Mouse (Mus musculus) thymus, adult 2 months (tissue): ENCODE measurements at regions not wholly inside any gene's neighbourhood (a gene's known extent, or its start where the extent isn't known, plus 50 kb on each side); places are given as distances from the start of the nearest gene placed in this dataset.

Source experiments
- DNase-seq: peaks from one replicate; pipeline ENCODE4 v3.0.0; 2021
- H3K27ac ChIP-seq: fragments of 200-500 bp; 2 replicates; pipeline ENCODE4 v1.5.1; 2012; ENCODE audit warnings: low read length, control low read depth; ENCODE audit not compliant: control insufficient read depth, insufficient read depth
- H3K27me3 ChIP-seq: fragments of 200-500 bp; 2 replicates; pipeline ENCODE4 v1.6.1; 2012; ENCODE audit warnings: mild to moderate bottlenecking, low read length, moderate library complexity, mixed read lengths; ENCODE audit not compliant: control insufficient read depth, insufficient read depth
- H3K36me3 ChIP-seq: fragments of 200-500 bp; 2 replicates; pipeline ENCODE4 v1.6.1; 2012; ENCODE audit warnings: mild to moderate bottlenecking, low read length, moderate library complexity; ENCODE audit not compliant: control insufficient read depth, insufficient read depth
- H3K4me1 ChIP-seq: fragments of 200-500 bp; replicated peaks from 2 replicates; pipeline ENCODE4 v1.6.1; 2012; ENCODE audit warnings: low read length; ENCODE audit not compliant: control insufficient read depth, insufficient read depth
- H3K4me3 ChIP-seq: fragments of 200-500 bp; 2 replicates; pipeline ENCODE4 v1.5.1; 2012; ENCODE audit warnings: mild to moderate bottlenecking, low read length, control low read depth, moderate library complexity; ENCODE audit not compliant: control insufficient read depth, insufficient read depth
- CTCF ChIP-seq: fragments of 200-500 bp; IDR thresholded peaks from 2 replicates; pipeline ENCODE4 v1.5.1; 2012; ENCODE audit warnings: mild to moderate bottlenecking, control low read depth, low read length, moderate library complexity, borderline replicate concordance; ENCODE audit not compliant: control insufficient read depth, poor library complexity, insufficient read depth; ENCODE audit errors: extremely low read depth
- POLR2A ChIP-seq: fragments of 200-500 bp; IDR thresholded peaks from 2 replicates; pipeline ENCODE4 v1.6.1; 2012; ENCODE audit warnings: mild to moderate bottlenecking, low read length, control low read depth, moderate library complexity; ENCODE audit not compliant: control insufficient read depth, poor library complexity, insufficient read depth; ENCODE audit errors: extremely low read depth
- WGBS: fragments of 180-500 bp; shearing (Covaris S2); methylation state at CpG from one replicate; pipeline ENCODE4 v1.1.7; 2018; 5-methylcytosine and 5-hydroxymethylcytosine counted together

- H3K4me3 ChIP-seq = no peak overlapping the region
- H3K27me3 ChIP-seq = no peaks in the 10 kb centered on the region
- no peak for TF ChIP-seq CTCF
- no peak for TF ChIP-seq POLR2A
- H3K4me1 ChIP-seq = no peaks in the 10 kb centered on the region
- no peak overlapping the region for H3K27ac ChIP-seq
- no peaks in the 10 kb centered on the region for H3K36me3 ChIP-seq
- WGBS = 96% methylated on average over 2 of the region's 2 CpGs
- no peak for DNase-seq
Measured at GRCm38 (mm10) chr9:51517643-51518042, 188.9 kb upstream of the 1810046K07Rik start.

- TF ChIP-seq CTCF = no peak
- no peak for TF ChIP-seq POLR2A
- 85% methylated on average over 4 of the region's 4 CpGs for WGBS
- no peaks in the 10 kb centered on the region for H3K36me3 ChIP-seq
Measured at GRCm38 (mm10) chr9:51518376-51518775, 189.7 kb upstream of the 1810046K07Rik start.

GRCm38 (mm10) chr9:51523471-51523870 lies 194.8 kb upstream of the 1810046K07Rik start:
- Histone ChIP-seq H3K27me3 (no peaks in the 10 kb centered on the region), H3K27ac (no peak overlapping the region), H3K4me1 (no peaks in the 10 kb centered on the region), H3K36me3 (no peaks in the 10 kb centered on the region), H3K4me3 (no peak overlapping the region)
- DNase-seq = no peak
- TF ChIP-seq CTCF (no peak), POLR2A (no peak)

More at GRCm38 (mm10) chr9:51518376-51518775, 189.7 kb upstream of the 1810046K07Rik start:
- no peak for DNase-seq
- Histone ChIP-seq H3K27ac (no peak overlapping the region), H3K4me1 (no peaks in the 10 kb centered on the region), H3K4me3 (no peak overlapping the region), H3K27me3 (no peaks in the 10 kb centered on the region)

DNA sequence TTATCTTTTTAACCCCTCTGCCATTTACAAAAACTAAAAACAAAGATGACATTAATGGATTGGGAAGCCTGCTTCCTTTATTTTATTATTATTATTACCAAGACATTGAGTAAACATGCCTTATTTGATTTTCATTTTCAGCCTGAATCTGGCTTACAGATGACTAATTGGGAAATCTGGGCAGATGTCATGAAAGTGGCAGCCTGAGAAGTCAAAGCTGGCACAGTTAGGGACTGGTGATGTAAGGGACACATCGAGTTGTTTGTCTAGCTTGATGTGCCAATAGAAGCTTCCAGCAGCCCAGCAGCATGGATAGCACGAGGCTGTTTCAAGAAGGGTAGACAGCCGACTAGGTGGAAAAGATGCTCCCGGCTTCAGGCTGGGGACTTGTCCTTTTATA lies 197.2 kb upstream of the 1810046K07Rik start:
- H3K27ac ChIP-seq = no peak overlapping the region
- H3K27me3 ChIP-seq = no peaks in the 10 kb centered on the region
- no peaks in the 10 kb centered on the region for H3K4me1 ChIP-seq
- no peaks in the 10 kb centered on the region for H3K36me3 ChIP-seq
- H3K4me3 ChIP-seq = no peak overlapping the region
- DNase-seq = no peak
- 84% methylated on average over 4 of the region's 4 CpGs for WGBS
- TF ChIP-seq POLR2A (no peak), CTCF (no peak)

GRCm38 (mm10) chr9:51538894-51539293 lies 210.2 kb upstream of the 1810046K07Rik start:
- no peak overlapping the region for H3K27ac ChIP-seq
- TF ChIP-seq CTCF = no peak
- no peak for TF ChIP-seq POLR2A
- H3K4me3 ChIP-seq = no peak overlapping the region
- DNase-seq = no peak
- H3K27me3 ChIP-seq = no peaks in the 10 kb centered on the region
- no peaks in the 10 kb centered on the region for H3K36me3 ChIP-seq
- 70% methylated on average over 2 of the region's 2 CpGs for WGBS
- no peaks in the 10 kb centered on the region for H3K4me1 ChIP-seq

GRCm38 (mm10) chr9:51541940-51542339 lies 213.2 kb upstream of the 1810046K07Rik start:
- TF ChIP-seq CTCF = no peak
- no peak for TF ChIP-seq POLR2A
- H3K36me3 ChIP-seq = no peaks in the 10 kb centered on the region
- no peaks in the 10 kb centered on the region for H3K27me3 ChIP-seq
- no peaks in the 10 kb centered on the region for H3K4me1 ChIP-seq
- no peak overlapping the region for H3K4me3 ChIP-seq
- 87% methylated on average over 3 of the region's 3 CpGs for WGBS
- DNase-seq = no peak
- no peak overlapping the region for H3K27ac ChIP-seq

- Histone ChIP-seq H3K36me3 (no peaks in the 10 kb centered on the region), H3K27me3 (no peaks in the 10 kb centered on the region), H3K4me3 (no peak overlapping the region), H3K4me1 (no peaks in the 10 kb centered on the region), H3K27ac (no peak overlapping the region)
- no peak for DNase-seq
- no peak for TF ChIP-seq POLR2A
- no peak for TF ChIP-seq CTCF
- WGBS = 84% methylated on average over 5 of the region's 5 CpGs
Measured at GRCm38 (mm10) chr9:51572040-51572439, 193.1 kb upstream of the Arhgap20 start.
